ENCODE assay signal across 8 mouse cellular contexts in genomic region chr13:23550761-23551145, GRCm38 (mm10). TPM values are rescaled to one million over a fixed set of nuclear protein-coding genes. Genes with fewer than 3 reads are reported as not detected.
DNase-seq lines count a peak whose midpoint lies in the region; ATAC-seq and TF ChIP-seq lines count a peak whose summit lies in the region.

No protein-coding gene starts in this region.

- H3K9ac ChIP-seq in hindbrain, embryonic 14.5 days: peak overlapping the region; percentile 62

- no peak for DNase-seq in left cerebral cortex, adult 2 months (ENCODE audit: extremely low spot score in 1 of 2, low spot score in 2 of 2)
- DNase-seq in left cerebral cortex, postnatal 14 days (ENCODE audit: low spot score in 2 of 2): no peak
- no peak for DNase-seq in hindbrain, embryonic 14.5 days (ENCODE audit: low spot score)
- DNase-seq in frontal cortex, postnatal 10 days (ENCODE audit: low spot score in 2 of 2): no peak
- no peak for DNase-seq in cerebellum, postnatal 36 days
- no peak for DNase-seq in B cell, adult 2 months

- H3K4me3 ChIP-seq in left cerebral cortex, adult 2 months: peak overlapping the region; percentile 53
- H3K4me3 ChIP-seq in brown adipose tissue, adult 24 weeks (ENCODE audit: insufficient read depth, low read depth, low read length): peak overlapping the region; percentile 50; the same call in 1 of the 2 replicates
- peak overlapping the region; percentile 40 for H3K4me3 ChIP-seq in hindbrain, embryonic 14.5 days (replicated peaks; ENCODE audit: low read length)
- peak overlapping the region; percentile 17 for H3K4me3 ChIP-seq in myocyte

- H3K36me3 ChIP-seq in hindbrain, embryonic 14.5 days (replicated peaks; ENCODE audit: control insufficient read depth, insufficient read depth): no peaks in the 10 kb centered on the region
- H3K36me3 ChIP-seq in myocyte (ENCODE audit: control insufficient read depth, insufficient read depth): no peaks in the 10 kb centered on the region

- WGBS in hindbrain, embryonic 14.5 days: 6% methylated on average over 3 of the region's 3 CpGs

- no peak overlapping the region for H3ac ChIP-seq in myocyte (ENCODE audit: control insufficient read depth, insufficient read length)

- no peak for TF ChIP-seq POLR2A in myocyte (IDR thresholded peaks at IDR 0.05; ENCODE audit: insufficient read length, low read depth)

- no peaks in the 10 kb centered on the region for H3K79me2 ChIP-seq in myocyte (ENCODE audit: control insufficient read depth, insufficient read depth)

- no peaks in the 10 kb centered on the region for H3K4me1 ChIP-seq in brown adipose tissue, adult 24 weeks (ENCODE audit: control insufficient read depth, insufficient read depth, insufficient read length, low read length)
- H3K4me1 ChIP-seq in hindbrain, embryonic 14.5 days (replicated peaks; ENCODE audit: control insufficient read depth, insufficient read depth, low read length): peaks cover 22% of the 10 kb centered on the region

- ATAC-seq in hindbrain, embryonic 14.5 days (ENCODE audit: low FRiP score): no peak

- H3K9me3 ChIP-seq in hindbrain, embryonic 14.5 days (ENCODE audit: control insufficient read depth, low read length): no peaks in the 10 kb centered on the region

- H3K27ac ChIP-seq in left cerebral cortex, adult 2 months: peak overlapping the region; percentile 72
- H3K27ac ChIP-seq in brown adipose tissue, adult 24 weeks (replicated peaks; ENCODE audit: low read depth, low read length): no peak overlapping the region
- peak overlapping the region; percentile 89 for H3K27ac ChIP-seq in hindbrain, embryonic 14.5 days

- intact Hi-C loops in left cerebral cortex, adult 2 months (cut with DNase I): no loop called here
- intact Hi-C loops in left cerebral cortex, postnatal 14 days (cut with DNase I): no loop called here

- H3K27me3 ChIP-seq in hindbrain, embryonic 14.5 days (ENCODE audit: control insufficient read depth, insufficient read depth, low read length): no peaks in the 10 kb centered on the region
- H3K27me3 ChIP-seq in myocyte (ENCODE audit: control insufficient read depth, insufficient read depth, insufficient read length): no peaks in the 10 kb centered on the region

- no peak for TF ChIP-seq CTCF in left cerebral cortex, adult 2 months (IDR thresholded peaks at IDR 0.05)

- H3K4me2 ChIP-seq in hindbrain, embryonic 14.5 days (replicated peaks): peak overlapping the region; percentile 65
- peak overlapping the region; percentile 62 for H3K4me2 ChIP-seq in myocyte (ENCODE audit: low read depth)

TF ChIP-seq in myocyte, 11 proteins besides CTCF, POLR2A, EP300 and RAD21:
- TF ChIP-seq REST (IDR thresholded peaks at IDR 0.05; ENCODE audit: insufficient read depth, insufficient read length) (no peak), SRF (IDR thresholded peaks at IDR 0.05; ENCODE audit: control insufficient read depth, insufficient read length, low read depth) (no peak), POLR2AphosphoS2 (IDR thresholded peaks at IDR 0.05; ENCODE audit: insufficient read length, low read depth) (peak; percentile 47), USF1 (IDR thresholded peaks at IDR 0.05; ENCODE audit: low read depth) (no peak)

RNA-seq across cellular contexts. Expression of gene Hist1h4f, which starts 0.7 kb away (rescaled TPM):
- 100 to 1,000 TPM; 161 to 177 TPM for total RNA-seq in left cerebral cortex, adult 2 months (2021)
- total RNA-seq in left cerebral cortex, postnatal 14 days (2021): 100 to 1,000 TPM; 150 to 165 TPM
- polyA plus RNA-seq in brown adipose tissue, adult 24 weeks (2012; ENCODE audit: insufficient read depth, insufficient read length, missing spikeins): not detected in 2 replicates
- not detected in 2 replicates for polyA plus RNA-seq in hindbrain, embryonic 14.5 days (2014; fragmentation: Nextera tagmentation; extraction: Ambion mirVana)
- 4.1 TPM for polyA plus RNA-seq in myocyte (2012; fragmentation: generic; extraction: Trizol)

RNA-seq across cellular contexts. Expression of gene Hist1h1d, which starts 2.3 kb away (rescaled TPM):
- 1 to 10 TPM; 3.5 TPM for total RNA-seq in left cerebral cortex, adult 2 months (2021)
- total RNA-seq in left cerebral cortex, postnatal 14 days (2021): 1 to 10 TPM; 3.1 to 4.2 TPM
- 0.24 and 1.1 TPM in 2 replicates for polyA plus RNA-seq in brown adipose tissue, adult 24 weeks (2012; ENCODE audit: insufficient read depth, insufficient read length, missing spikeins)
- polyA plus RNA-seq in hindbrain, embryonic 14.5 days (2014; fragmentation: Nextera tagmentation; extraction: Ambion mirVana): 0.12 and 0.17 TPM in 2 replicates
- 0.65 TPM for polyA plus RNA-seq in myocyte (2012; fragmentation: generic; extraction: Trizol)

RNA-seq across cellular contexts. Expression of gene Hist1h3f, which starts 6.9 kb away (rescaled TPM):
- total RNA-seq in left cerebral cortex, adult 2 months (2021): 10 to 100 TPM; 12.9 to 15.5 TPM
- 10 to 100 TPM; 18.7 to 21.0 TPM for total RNA-seq in left cerebral cortex, postnatal 14 days (2021)
- not detected in 2 replicates for polyA plus RNA-seq in brown adipose tissue, adult 24 weeks (2012; ENCODE audit: insufficient read depth, insufficient read length, missing spikeins)
- 0.28 and 0.29 TPM in 2 replicates for polyA plus RNA-seq in hindbrain, embryonic 14.5 days (2014; fragmentation: Nextera tagmentation; extraction: Ambion mirVana)
- 0.91 TPM for polyA plus RNA-seq in myocyte (2012; fragmentation: generic; extraction: Trizol)

RNA-seq across cellular contexts. Expression of gene Hist1h2bh, which starts 7.6 kb away (rescaled TPM):
- under 1 TPM; 0.61 TPM for total RNA-seq in left cerebral cortex, adult 2 months (2021)
- under 1 TPM; 0.91 to 0.92 TPM for total RNA-seq in left cerebral cortex, postnatal 14 days (2021)
- polyA plus RNA-seq in brown adipose tissue, adult 24 weeks (2012; ENCODE audit: insufficient read depth, insufficient read length, missing spikeins): 1.7 and 2.3 TPM in 2 replicates
- 0.22 TPM in 1 of 2 replicates, not detected in the other for polyA plus RNA-seq in hindbrain, embryonic 14.5 days (2014; fragmentation: Nextera tagmentation; extraction: Ambion mirVana)
- polyA plus RNA-seq in myocyte (2012; fragmentation: generic; extraction: Trizol): 1.1 TPM

RNA-seq across cellular contexts. Expression of gene Hist1h3e, which starts 11.4 kb away (rescaled TPM):
- total RNA-seq in left cerebral cortex, adult 2 months (2021): 10 to 100 TPM; 40.1 to 50.4 TPM
- 10 to 100 TPM; 49.1 to 57.1 TPM for total RNA-seq in left cerebral cortex, postnatal 14 days (2021)
- 2.8 and 2.9 TPM in 2 replicates for polyA plus RNA-seq in brown adipose tissue, adult 24 weeks (2012; ENCODE audit: insufficient read depth, insufficient read length, missing spikeins)
- polyA plus RNA-seq in hindbrain, embryonic 14.5 days (2014; fragmentation: Nextera tagmentation; extraction: Ambion mirVana): 1.5 and 3.1 TPM in 2 replicates
- 1.7 TPM for polyA plus RNA-seq in myocyte (2012; fragmentation: generic; extraction: Trizol)
